Mouse (Mus musculus) brown adipose tissue, adult 24 weeks (tissue): ENCODE data around the gene Cdhr5. TPM values are rescaled to one million over a fixed set of nuclear protein-coding genes. Genes with fewer than 3 reads are reported as not detected.
"Not testable (repeated sequence)": the region's sequence is repeated elsewhere in the genome, so short reads cannot be mapped to it uniquely, and the experiment has no call there.

Experiments used
- H3K27ac ChIP-seq: fragments of 200-500 bp; replicated peaks from 2 replicates; pipeline ENCODE4 v1.5.1; 2012; ENCODE audit warnings: low read depth, mild to moderate bottlenecking, low read length
- H3K4me1 ChIP-seq: fragments of 200-500 bp; 2 replicates; pipeline ENCODE4 v1.6.1; 2012; ENCODE audit warnings: low read length, mixed read lengths; ENCODE audit not compliant: control insufficient read depth, insufficient read depth, insufficient read length
- H3K4me3 ChIP-seq: fragments of 200-500 bp; 2 replicates; pipeline ENCODE4 v1.5.1; 2012; ENCODE audit warnings: low read depth, mild to moderate bottlenecking, low read length, moderate library complexity; ENCODE audit not compliant: insufficient read depth
- polyA plus RNA-seq: library from polyadenylated mRNA; stranded (reverse); fragments of >200 nt; gene quantifications from 2 replicates; pipeline ENCODE4 v1.2.4, GENCODE M21; 2012; ENCODE audit not compliant: missing spikeins, insufficient read depth, insufficient read length

Cdhr5 gene
- polyA plus RNA-seq, 1 experiment = not detected

- Histone ChIP-seq H3K4me3 (no peak overlapping the region), H3K4me1 (peaks cover 2% of the 10 kb centered on the region; the same call in 1 of the 2 replicates), H3K27ac (no peak overlapping the region)
Measured at GRCm38 (mm10) chr7:141264041-141264700, 12.4 kb downstream of the Cdhr5 start.

GRCm38 (mm10) chr7:141263640-141264039 lies 12.9 kb downstream of the Cdhr5 start:
- H3K4me3 ChIP-seq = no peak overlapping the region

GRCm38 (mm10) chr7:141261480-141261879 lies 15.1 kb downstream of the Cdhr5 start:
- Histone ChIP-seq H3K27ac (no peak overlapping the region), H3K4me1 (peaks cover 2% of the 10 kb centered on the region; the same call in 1 of the 2 replicates), H3K4me3 (no peak overlapping the region)

More at GRCm38 (mm10) chr7:141263640-141264039, 12.9 kb downstream of the Cdhr5 start:
- peaks cover 2% of the 10 kb centered on the region; the same call in 1 of the 2 replicates for H3K4me1 ChIP-seq
- no peak overlapping the region for H3K27ac ChIP-seq

GRCm38 (mm10) chr7:141256159-141256558 lies 20.4 kb downstream of the Cdhr5 start:
- no peak overlapping the region for H3K27ac ChIP-seq
- H3K4me3 ChIP-seq = no peak overlapping the region

GRCm38 (mm10) chr7:141250486-141250885 lies 26.1 kb downstream of the Cdhr5 start:
- not testable (repeated sequence) for H3K27ac ChIP-seq, H3K4me1 ChIP-seq

More at GRCm38 (mm10) chr7:141256159-141256558, 20.4 kb downstream of the Cdhr5 start:
- no peaks in the 10 kb centered on the region; the same call in 1 of the 2 replicates for H3K4me1 ChIP-seq

GRCm38 (mm10) chr7:141231551-141231950 lies 45.0 kb downstream of the Cdhr5 start:
- Histone ChIP-seq H3K4me3 (no peak overlapping the region), H3K27ac (no peak overlapping the region), H3K4me1 (peaks cover 9% of the 10 kb centered on the region)

More at GRCm38 (mm10) chr7:141250486-141250885, 26.1 kb downstream of the Cdhr5 start:
- not testable (repeated sequence) for H3K4me3 ChIP-seq

- Histone ChIP-seq H3K4me1 (peaks cover 9% of the 10 kb centered on the region), H3K4me3 (no peak overlapping the region), H3K27ac (no peak overlapping the region)
Measured at GRCm38 (mm10) chr7:141231111-141231510, 45.5 kb downstream of the Cdhr5 start.

GRCm38 (mm10) chr7:141230570-141230969 lies 46.0 kb downstream of the Cdhr5 start:
- Histone ChIP-seq H3K4me3 (no peak overlapping the region), H3K27ac (no peak overlapping the region), H3K4me1 (peaks cover 9% of the 10 kb centered on the region)

- Histone ChIP-seq H3K27ac (0 out of 2 replicates have a peak overlapping the region, but pooled peaks have one; percentile 19), H3K4me1 (peaks cover 9% of the 10 kb centered on the region), H3K4me3 (peak overlapping the region; percentile 83)
Measured at GRCm38 (mm10) chr7:141229702-141230101, 46.9 kb downstream of the Cdhr5 start.

- peak within 1 kb of the TSS; percentile 97 for H3K27ac ChIP-seq
- peaks cover 9% of the 10 kb centered on the region for H3K4me1 ChIP-seq
- peak within 1 kb of the TSS; percentile 83 for H3K4me3 ChIP-seq
Measured at GRCm38 (mm10) chr7:141228279-141229067, 48.1 kb downstream of the Cdhr5 start, which contains the start of gene Phrf1. Gene Phrf1 (plus strand): TSS chr7:141228784.

GRCm38 (mm10) chr7:141227796-141228195 lies 48.8 kb downstream of the Cdhr5 start:
- no peak overlapping the region for H3K27ac ChIP-seq
- H3K4me3 ChIP-seq = no peak overlapping the region
- peaks cover 11% of the 10 kb centered on the region for H3K4me1 ChIP-seq

- H3K4me1 ChIP-seq = peaks cover 19% of the 10 kb centered on the region
- H3K4me3 ChIP-seq = no peak overlapping the region
- H3K27ac ChIP-seq = no peak overlapping the region
Measured at GRCm38 (mm10) chr7:141226535-141226934, 50.1 kb downstream of the Cdhr5 start.

- no peak overlapping the region for H3K27ac ChIP-seq
- H3K4me1 ChIP-seq = peaks cover 9% of the 10 kb centered on the region
- no peak overlapping the region for H3K4me3 ChIP-seq
Measured at GRCm38 (mm10) chr7:141222696-141223215, 53.8 kb downstream of the Cdhr5 start.

GRCm38 (mm10) chr7:141222126-141222467 lies 54.5 kb downstream of the Cdhr5 start:
- Histone ChIP-seq H3K27ac (no peak overlapping the region; the same call in 1 of the 2 replicates), H3K4me3 (peak overlapping the region; percentile 37), H3K4me1 (peaks cover 9% of the 10 kb centered on the region)
